Mouse (Mus musculus) kidney, embryonic 15.5 days (tissue): ENCODE data around the gene Crybb1. TPM values are rescaled to one million over a fixed set of nuclear protein-coding genes. Genes with fewer than 3 reads are reported as not detected.
A peak's percentile ranks its signal among the peaks of the same experiment; 100 is the strongest.

Experiments used
- ATAC-seq: fragments of 200-750 bp; cut with Nextera tagmentation; replicated peaks from 2 replicates; pipeline ENCODE4 v1.8.0; 2017; ENCODE audit warnings: moderate TSS enrichment; ENCODE audit not compliant: low FRiP score
- H3K27ac ChIP-seq: fragments of 300-500 bp; sonication (generic); 2 replicates; pipeline ENCODE4 v1.5.1; 2015; ENCODE audit warnings: mild to moderate bottlenecking, inconsistent platforms
- H3K27me3 ChIP-seq: fragments of 300-500 bp; sonication (generic); 2 replicates; pipeline ENCODE4 v1.6.1; 2015; ENCODE audit warnings: inconsistent platforms
- H3K36me3 ChIP-seq: fragments of 300-500 bp; sonication (generic); 2 replicates; pipeline ENCODE4 v1.6.1; 2015; ENCODE audit warnings: inconsistent platforms
- H3K4me1 ChIP-seq: fragments of 300-500 bp; sonication (generic); 2 replicates; pipeline ENCODE4 v1.6.1; 2015; ENCODE audit warnings: inconsistent platforms
- H3K4me2 ChIP-seq: fragments of 300-500 bp; sonication (generic); 2 replicates; pipeline ENCODE4 v1.6.1; 2015; ENCODE audit warnings: moderate library complexity, mild to moderate bottlenecking, inconsistent platforms
- H3K4me3 ChIP-seq: fragments of 300-500 bp; sonication (generic); replicated peaks from 2 replicates; pipeline ENCODE4 v1.5.1; 2015; ENCODE audit warnings: mild to moderate bottlenecking, inconsistent platforms
- H3K9ac ChIP-seq: fragments of 300-500 bp; sonication (generic); 2 replicates; pipeline ENCODE4 v1.6.1; 2015; ENCODE audit warnings: mild to moderate bottlenecking, inconsistent platforms
- H3K9me3 ChIP-seq: fragments of 300-500 bp; sonication (generic); replicated peaks from 2 replicates; pipeline ENCODE4 v1.6.1; 2016; ENCODE audit warnings: inconsistent platforms
- WGBS: fragments of 180-500 bp; shearing (Covaris S2); methylation state at CpG from one replicate; pipeline ENCODE4 v1.1.7; 2015; ENCODE audit warnings: mixed read lengths; 5-methylcytosine and 5-hydroxymethylcytosine counted together
- polyA plus RNA-seq: library from polyadenylated mRNA; unstranded; fragments of >200 nt; fragmentation: Nextera tagmentation; extraction: Ambion mirVana; gene quantifications from 2 replicates; pipeline ENCODE4 v1.2.1, GENCODE M21; 2015

Crybb1 gene
- polyA plus RNA-seq, 1 experiment from 2014 or later, result 2.4 TPM

DNA sequence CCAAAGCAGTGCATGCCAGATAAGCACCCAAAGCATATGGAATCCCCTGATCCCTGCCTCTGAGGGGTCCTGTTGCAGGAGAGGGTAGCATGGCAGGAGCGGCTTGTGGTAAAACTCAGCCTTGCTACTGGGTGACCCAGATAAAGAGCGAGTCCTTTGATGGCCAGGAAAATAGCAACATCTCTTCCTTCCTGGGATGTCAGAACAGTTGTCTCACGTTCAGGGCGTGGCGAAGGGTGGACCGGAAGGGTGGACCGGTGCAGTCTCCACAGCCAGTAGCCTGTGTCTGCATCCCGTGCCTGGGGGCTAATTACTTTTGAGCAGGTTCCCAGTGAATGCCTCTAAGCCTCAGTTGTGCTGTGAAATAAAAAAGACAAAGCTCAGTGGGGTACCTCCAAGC lies 2.4 kb upstream of the Crybb1 start:
- H3K27me3 ChIP-seq, result no peaks in the 10 kb centered on the region
- no peak overlapping the region for H3K4me2 ChIP-seq
- no peak overlapping the region for H3K27ac ChIP-seq
- H3K9ac ChIP-seq, result no peak overlapping the region
- WGBS, result 40% methylated on average over 8 of the region's 8 CpGs
- ATAC-seq, result no peak
- peaks cover 43% of the 10 kb centered on the region for H3K4me1 ChIP-seq
- no peak overlapping the region for H3K4me3 ChIP-seq
- H3K36me3 ChIP-seq, result no peaks in the 10 kb centered on the region
- no peaks in the 10 kb centered on the region for H3K9me3 ChIP-seq

DNA sequence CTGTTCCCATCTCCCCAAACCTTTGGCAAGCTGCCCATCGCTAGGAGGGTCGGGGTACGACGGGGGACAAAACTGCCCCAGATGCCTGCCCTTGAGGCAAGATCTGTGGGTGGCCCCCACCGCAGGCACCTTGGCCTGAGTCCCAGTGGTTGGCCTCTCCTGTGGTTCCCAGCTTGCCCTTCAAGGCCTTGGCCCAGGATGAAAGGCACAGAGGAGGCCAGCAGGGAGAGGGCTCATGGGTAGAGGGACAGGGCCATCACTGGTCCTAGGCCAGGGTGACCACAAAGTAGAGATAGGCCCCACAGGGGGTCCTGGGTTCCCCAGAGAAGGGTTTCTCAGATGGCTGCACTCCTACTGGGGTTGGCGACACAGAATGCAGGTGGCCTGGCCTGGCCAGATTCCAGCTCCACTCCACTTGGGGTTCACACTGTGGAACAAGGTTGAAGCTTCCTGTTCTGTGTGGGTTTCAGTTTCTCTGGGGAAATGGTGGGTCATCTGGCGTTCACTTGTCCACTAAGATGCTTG lies 1.3 kb upstream of the Crybb1 start:
- H3K9ac ChIP-seq, result no peak overlapping the region
- 0 out of 2 replicates have a peak overlapping the region, but pooled peaks have one; percentile 28 for H3K27ac ChIP-seq
- no peaks in the 10 kb centered on the region for H3K27me3 ChIP-seq
- WGBS, result 70% methylated on average over 7 of the region's 7 CpGs
- ATAC-seq, result no peak
- no peak overlapping the region for H3K4me3 ChIP-seq
- H3K4me2 ChIP-seq, result no peak overlapping the region
- H3K4me1 ChIP-seq, result peaks cover 48% of the 10 kb centered on the region
- H3K36me3 ChIP-seq, result no peaks in the 10 kb centered on the region
- no peaks in the 10 kb centered on the region for H3K9me3 ChIP-seq

DNA sequence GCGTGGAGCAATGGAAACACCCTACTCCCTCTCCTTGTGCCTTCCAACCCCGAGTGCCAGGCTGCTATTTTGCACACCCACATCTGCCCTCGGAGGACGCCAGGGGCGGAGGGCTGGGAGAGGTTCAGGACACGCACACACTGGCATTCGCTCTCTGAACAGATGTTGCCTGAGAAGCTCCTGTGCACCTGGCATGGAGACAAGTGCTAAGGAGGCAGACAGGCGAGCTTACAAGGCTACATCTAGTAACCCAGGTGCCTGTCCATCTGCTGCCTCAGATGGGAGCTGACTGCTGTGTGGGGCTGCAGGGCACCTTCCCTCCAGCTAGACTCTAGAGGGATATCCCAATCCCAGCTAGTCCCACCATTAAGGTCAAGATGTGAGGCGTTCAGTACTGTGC lies 842 bp downstream of the Crybb1 start:
- Histone ChIP-seq H3K27ac (no peak overlapping the region), H3K36me3 (no peaks in the 10 kb centered on the region), H3K4me2 (no peak overlapping the region), H3K9ac (no peak overlapping the region), H3K4me1 (peaks cover 48% of the 10 kb centered on the region), H3K27me3 (no peaks in the 10 kb centered on the region), H3K9me3 (no peaks in the 10 kb centered on the region), H3K4me3 (no peak overlapping the region)
- no peak for ATAC-seq
- 81% methylated on average over 9 of the region's 9 CpGs for WGBS

DNA sequence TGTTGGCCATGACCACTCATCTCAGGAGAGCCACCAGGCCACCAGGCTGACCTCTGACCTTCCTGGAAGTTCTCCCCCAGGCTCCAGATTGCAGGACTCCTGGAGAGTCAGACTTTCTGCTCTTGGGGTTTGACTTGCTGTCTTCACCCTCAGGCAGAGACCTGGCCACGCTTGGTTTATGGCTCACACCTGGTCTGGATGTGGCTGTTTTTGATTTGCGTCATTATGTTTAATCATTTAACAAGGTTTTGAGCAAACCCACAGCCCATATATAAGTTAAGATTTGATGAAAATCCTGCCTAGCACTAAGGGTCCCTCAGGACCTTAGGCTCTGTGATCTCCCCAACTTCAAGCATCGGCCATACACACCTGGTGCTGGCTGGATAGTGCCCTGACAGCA lies 2.3 kb downstream of the Crybb1 start:
- ATAC-seq, result no peak
- no peaks in the 10 kb centered on the region for H3K27me3 ChIP-seq
- no peak overlapping the region for H3K9ac ChIP-seq
- no peak overlapping the region for H3K27ac ChIP-seq
- peaks cover 42% of the 10 kb centered on the region for H3K4me1 ChIP-seq
- no peaks in the 10 kb centered on the region for H3K9me3 ChIP-seq
- 72% methylated on average over 3 of the region's 3 CpGs for WGBS
- no peak overlapping the region for H3K4me3 ChIP-seq
- no peaks in the 10 kb centered on the region for H3K36me3 ChIP-seq
- H3K4me2 ChIP-seq, result no peak overlapping the region

DNA sequence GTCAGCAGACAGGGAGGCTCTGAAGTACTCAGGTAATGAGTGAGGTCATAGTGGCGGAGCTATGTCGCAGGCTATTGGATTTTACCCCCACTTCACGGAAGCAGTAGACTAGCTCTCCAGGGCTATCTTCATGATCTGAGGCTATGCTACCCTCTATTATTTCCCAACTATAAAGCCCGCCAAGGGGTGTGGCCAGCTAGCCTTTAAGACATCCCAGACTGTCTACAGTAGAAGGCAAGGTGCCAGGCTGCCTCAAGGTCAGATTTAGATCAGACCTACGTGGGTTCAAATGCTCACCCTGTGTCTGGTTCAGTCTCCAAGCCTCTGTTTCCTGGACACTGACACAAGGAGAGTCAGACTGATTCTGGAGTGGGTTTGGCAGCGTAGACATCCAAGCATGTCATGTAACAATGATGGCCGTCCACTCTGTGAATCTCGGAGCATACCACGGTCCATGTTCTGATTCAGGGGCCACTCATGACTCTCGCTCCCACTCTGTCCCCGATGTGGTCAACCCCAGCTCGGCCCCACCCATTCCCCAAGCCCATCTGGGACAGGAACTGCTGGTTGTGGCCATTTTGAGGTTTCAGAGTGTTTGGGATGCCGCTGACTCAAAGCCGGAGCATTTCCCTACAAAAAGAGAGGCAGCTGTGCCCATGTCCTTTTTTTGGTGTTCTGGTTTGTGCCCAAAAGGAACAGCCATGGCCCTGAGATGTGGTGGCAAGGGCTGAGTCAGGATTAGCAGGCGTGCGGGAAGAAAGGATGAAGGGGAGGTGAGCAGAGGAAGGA lies 4.4 kb downstream of the Crybb1 start:
- Histone ChIP-seq H3K36me3 (no peaks in the 10 kb centered on the region), H3K4me1 (peaks cover 30% of the 10 kb centered on the region), H3K4me2 (no peak overlapping the region), H3K27ac (no peak overlapping the region), H3K9me3 (no peaks in the 10 kb centered on the region), H3K9ac (no peak overlapping the region), H3K27me3 (0 out of 2 replicates have a peak, but pooled peaks cover 5% of the 10 kb centered on the region), H3K4me3 (no peak overlapping the region)
- WGBS, result 82% methylated on average over 16 of the region's 16 CpGs
- no peak for ATAC-seq

DNA sequence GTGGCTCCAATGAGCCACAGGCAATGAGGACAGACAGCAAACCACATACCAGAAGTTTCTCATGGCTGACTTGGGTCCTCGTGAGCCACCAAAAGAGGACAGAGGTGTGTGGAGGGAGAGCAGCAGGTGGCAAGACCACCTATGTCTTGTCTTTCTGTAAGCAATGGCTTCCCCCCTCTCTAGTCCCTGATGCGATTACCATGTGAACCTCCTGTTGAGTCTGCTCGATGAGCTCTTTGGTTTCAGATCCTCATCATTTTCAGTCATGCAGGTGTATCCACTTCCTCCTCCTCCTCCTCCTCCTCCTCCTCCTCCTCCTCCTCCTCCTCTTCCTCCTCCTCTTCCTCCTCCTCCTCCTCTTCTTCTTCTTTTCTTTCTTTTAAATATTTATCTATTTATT lies 5.2 kb downstream of the Crybb1 start:
- no peaks in the 10 kb centered on the region for H3K36me3 ChIP-seq
- H3K4me2 ChIP-seq, result no peak overlapping the region
- H3K4me3 ChIP-seq, result no peak overlapping the region
- WGBS, result 86% methylated on average over 3 of the region's 3 CpGs
- no peaks in the 10 kb centered on the region for H3K9me3 ChIP-seq
- 0 out of 2 replicates have a peak, but pooled peaks cover 5% of the 10 kb centered on the region for H3K27me3 ChIP-seq
- H3K27ac ChIP-seq, result no peak overlapping the region
- no peak for ATAC-seq
- no peak overlapping the region for H3K9ac ChIP-seq
- H3K4me1 ChIP-seq, result peaks cover 30% of the 10 kb centered on the region

DNA sequence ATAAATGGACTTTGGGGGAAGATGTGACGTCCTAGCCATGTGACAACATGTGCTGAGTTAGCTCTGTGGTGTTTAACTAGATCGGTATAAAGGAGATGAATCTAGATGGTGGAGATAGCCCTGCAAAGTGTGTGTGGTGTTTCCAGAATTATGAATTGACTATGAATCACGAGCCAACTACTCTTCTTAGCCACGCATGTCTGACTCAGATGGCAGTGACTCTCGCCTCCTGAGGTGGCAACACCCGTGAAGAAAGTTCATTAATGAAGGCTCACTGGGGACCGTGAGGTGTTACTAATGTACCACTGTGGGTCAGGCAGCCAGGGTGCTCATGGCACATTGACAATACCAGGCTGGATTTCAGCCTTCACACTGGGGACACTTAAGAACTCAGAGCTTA lies 8.5 kb downstream of the Crybb1 start:
- Histone ChIP-seq H3K4me3 (no peak overlapping the region), H3K4me1 (peaks cover 12% of the 10 kb centered on the region), H3K27me3 (peaks cover 20% of the 10 kb centered on the region; the same call in 1 of the 2 replicates), H3K27ac (no peak overlapping the region), H3K9ac (no peak overlapping the region), H3K36me3 (no peaks in the 10 kb centered on the region), H3K4me2 (no peak overlapping the region), H3K9me3 (no peaks in the 10 kb centered on the region)
- WGBS, result 75% methylated on average over 7 of the region's 7 CpGs
- no peak for ATAC-seq

DNA sequence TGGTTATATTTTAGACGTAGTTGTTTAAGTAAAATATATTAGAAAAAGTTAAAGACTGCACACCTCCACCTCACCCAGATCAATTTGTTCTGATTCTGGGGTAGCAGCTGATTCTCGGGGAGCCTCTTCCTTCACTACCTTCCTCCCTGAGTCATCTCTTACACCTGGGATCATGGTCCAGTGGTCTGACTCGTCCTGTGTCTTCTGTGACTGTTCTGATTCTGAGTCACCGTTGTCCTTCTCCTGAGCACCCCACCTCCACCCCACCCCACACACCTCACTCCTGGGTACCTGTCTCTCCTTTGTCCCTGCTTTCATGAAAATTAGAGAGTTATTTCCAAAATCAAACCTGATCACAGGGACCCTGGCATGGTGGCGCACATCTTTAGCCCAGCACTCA lies 9.5 kb downstream of the Crybb1 start:
- Histone ChIP-seq H3K27me3 (peaks cover 24% of the 10 kb centered on the region; the same call in 1 of the 2 replicates), H3K9ac (0 out of 2 replicates have a peak overlapping the region, but pooled peaks have one; percentile 21), H3K9me3 (no peaks in the 10 kb centered on the region), H3K27ac (no peak overlapping the region), H3K36me3 (no peaks in the 10 kb centered on the region), H3K4me3 (no peak overlapping the region), H3K4me1 (peaks cover 18% of the 10 kb centered on the region), H3K4me2 (no peak overlapping the region)
- 79% methylated on average over 5 of the region's 5 CpGs for WGBS
- ATAC-seq, result no peak

DNA sequence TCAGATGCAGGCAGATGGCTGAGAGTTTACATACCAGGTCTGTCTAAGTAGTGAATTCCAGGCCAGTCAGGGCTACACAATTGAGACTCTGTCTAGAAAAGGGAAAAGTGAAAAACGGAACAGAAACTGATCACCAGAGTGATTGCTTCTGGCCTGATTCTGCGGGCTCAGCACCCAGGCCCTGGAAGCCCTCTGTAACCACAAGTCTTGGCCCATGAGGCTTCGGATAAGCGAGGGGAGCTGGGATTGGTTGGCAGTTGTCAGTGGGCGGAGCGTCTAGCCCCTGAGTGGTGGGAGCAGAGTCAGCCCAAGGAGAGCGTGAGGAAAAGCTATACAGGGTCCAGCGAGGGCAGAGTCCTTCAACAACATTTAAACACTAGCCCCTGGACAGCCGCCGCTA lies 9.9 kb downstream of the Crybb1 start:
- peaks cover 24% of the 10 kb centered on the region; the same call in 1 of the 2 replicates for H3K27me3 ChIP-seq
- H3K4me2 ChIP-seq, result peak overlapping the region; percentile 43; the same call in 1 of the 2 replicates
- H3K4me3 ChIP-seq, result no peak overlapping the region
- H3K36me3 ChIP-seq, result no peaks in the 10 kb centered on the region
- H3K27ac ChIP-seq, result no peak overlapping the region
- 0 out of 2 replicates have a peak overlapping the region, but pooled peaks have one; percentile 21 for H3K9ac ChIP-seq
- peaks cover 19% of the 10 kb centered on the region for H3K4me1 ChIP-seq
- H3K9me3 ChIP-seq, result no peaks in the 10 kb centered on the region
- ATAC-seq, result peak; percentile 66
- 6% methylated on average over 10 of the region's 10 CpGs for WGBS

DNA sequence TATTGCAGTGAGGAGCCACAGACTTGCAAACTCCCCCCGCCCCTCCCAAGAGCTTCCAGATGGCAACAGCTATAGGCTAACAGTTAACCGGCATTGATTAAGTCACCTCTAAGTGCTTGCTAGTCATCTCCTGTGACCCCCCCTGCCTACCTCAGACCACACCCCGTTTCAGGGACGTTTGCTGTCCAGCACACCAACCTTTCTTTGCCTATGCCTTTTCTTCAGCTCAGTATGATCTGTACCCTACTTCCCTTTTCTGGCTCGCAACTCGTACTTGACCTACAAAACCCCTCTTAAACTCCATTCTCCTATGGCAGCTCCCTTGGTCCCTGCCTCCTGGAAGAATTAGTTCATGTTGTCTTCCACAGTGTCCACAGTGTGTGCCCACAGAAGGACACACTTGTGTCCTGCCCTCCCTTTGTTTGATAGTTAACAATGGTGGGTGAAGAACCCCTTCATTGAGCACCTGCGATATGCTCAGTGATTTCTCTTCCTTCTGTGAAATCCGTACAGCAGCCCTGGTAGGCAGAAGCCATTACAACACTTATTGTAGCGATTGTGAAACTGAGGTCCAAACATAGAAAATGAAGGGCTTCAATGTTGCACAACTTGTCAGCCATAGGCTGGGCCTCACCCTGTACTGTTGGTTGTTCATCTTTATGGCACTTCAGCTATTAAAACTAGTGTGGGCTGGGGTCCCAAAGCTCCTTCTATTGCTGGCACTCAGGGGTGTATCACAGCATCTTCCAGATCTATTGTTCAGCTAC lies 10.6 kb downstream of the Crybb1 start:
- no peak overlapping the region for H3K27ac ChIP-seq
- no peaks in the 10 kb centered on the region for H3K9me3 ChIP-seq
- no peak for ATAC-seq
- H3K27me3 ChIP-seq, result peaks cover 24% of the 10 kb centered on the region; the same call in 1 of the 2 replicates
- H3K4me3 ChIP-seq, result no peak overlapping the region
- H3K36me3 ChIP-seq, result no peaks in the 10 kb centered on the region
- peaks cover 26% of the 10 kb centered on the region for H3K4me1 ChIP-seq
- no peak overlapping the region for H3K9ac ChIP-seq
- peak overlapping the region; percentile 43; the same call in 1 of the 2 replicates for H3K4me2 ChIP-seq
- 58% methylated on average over 9 of the region's 9 CpGs for WGBS

DNA sequence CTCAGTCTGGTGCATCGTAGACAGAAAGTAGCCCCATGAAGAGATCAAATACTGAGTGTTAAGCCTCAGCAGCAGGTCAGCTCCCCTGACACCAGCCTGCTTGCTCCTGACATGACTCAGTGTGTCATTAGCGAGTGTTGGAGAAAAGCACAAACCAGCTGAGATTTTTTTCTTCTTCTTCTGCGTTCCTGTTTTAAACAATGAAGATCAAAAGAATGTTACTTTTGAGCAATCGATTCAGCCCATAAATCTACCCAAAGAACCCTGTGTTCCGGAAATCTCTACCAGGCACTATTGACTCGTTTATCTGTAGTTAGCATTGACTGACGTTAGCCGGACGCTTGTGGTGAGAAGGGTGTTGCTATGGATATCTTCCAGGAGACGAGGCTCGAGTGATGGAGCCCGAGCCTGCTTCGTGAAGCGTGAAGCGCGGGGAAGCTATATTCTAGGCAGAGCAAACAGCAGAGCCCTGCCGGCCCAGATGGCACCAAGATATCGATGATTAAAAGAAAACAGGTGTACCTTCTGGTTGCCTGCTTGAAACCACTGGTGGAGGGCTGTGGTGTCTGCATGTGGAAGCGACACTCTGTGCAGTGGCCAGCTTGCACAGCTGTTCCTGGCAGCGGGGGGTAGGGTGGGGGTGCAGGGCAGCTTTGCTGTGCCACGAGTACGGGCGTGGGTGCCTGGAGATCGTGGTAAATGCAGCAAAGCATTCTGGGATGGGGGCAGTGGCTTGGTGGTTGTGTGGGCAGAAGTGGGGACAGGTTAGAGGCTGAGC lies 15.3 kb downstream of the Crybb1 start:
- Histone ChIP-seq H3K9me3 (no peaks in the 10 kb centered on the region), H3K4me2 (0 out of 2 replicates have a peak overlapping the region, but pooled peaks have one; percentile 18)

More for the DNA sequence above, 15.3 kb downstream of the Crybb1 start:
- Histone ChIP-seq H3K4me3 (no peak overlapping the region), H3K9ac (no peak overlapping the region), H3K36me3 (no peaks in the 10 kb centered on the region), H3K4me1 (peaks cover 56% of the 10 kb centered on the region), H3K27me3 (peaks cover 19% of the 10 kb centered on the region; the same call in 1 of the 2 replicates), H3K27ac (no peak overlapping the region)
- WGBS, result 43% methylated on average over 24 of the region's 24 CpGs
- no peak for ATAC-seq
